Mouse (Mus musculus) MEL (cell line): ENCODE data around the gene Gtf2i. TPM values are rescaled to one million over a fixed set of nuclear protein-coding genes. Genes with fewer than 3 reads are reported as not detected.

Experiments used
- DNase-seq: peaks from one replicate; pipeline ENCODE4 v3.0.0; 2011; ENCODE audit warnings: low read depth, low spot score
- H3K27ac ChIP-seq: 2 replicates; pipeline ENCODE4 v1.5.1; 2012; ENCODE audit warnings: low read depth, mild to moderate bottlenecking, control low read depth, low read length, moderate library complexity; ENCODE audit not compliant: control insufficient read depth
- H3K27me3 ChIP-seq, 2 experiments: fragments of 150-350 bp in 1 of 2; sonication (generic) in 1 of 2; 2 replicates each; pipeline ENCODE4 v1.6.1; 2012; ENCODE audit warnings: low read length in 2 of 2, mild to moderate bottlenecking in 2 of 2, improper control_type of control experiment in 1 of 2, moderate library complexity in 1 of 2; ENCODE audit not compliant: insufficient read depth in 2 of 2, control insufficient read depth in 1 of 2
- H3K36me3 ChIP-seq, 2 experiments: 2 replicates each; pipeline ENCODE4 v1.6.1; 2012 to 2014; ENCODE audit warnings: low read length in 2 of 2, improper control_type of control experiment in 1 of 2, inconsistent platforms in 1 of 2, mild to moderate bottlenecking in 1 of 2; ENCODE audit not compliant: insufficient read depth in 2 of 2, control insufficient read depth in 1 of 2
- H3K4me1 ChIP-seq, 2 experiments: fragments of 150-350 bp in 1 of 2; sonication (generic) in 1 of 2; 2 replicates each; pipeline ENCODE4 v1.6.1; 2012; ENCODE audit warnings: low read length in 2 of 2, improper control_type of control experiment in 1 of 2, mild to moderate bottlenecking in 1 of 2; ENCODE audit not compliant: insufficient read depth in 2 of 2, control insufficient read depth in 1 of 2
- H3K4me3 ChIP-seq, 2 experiments: fragments of 150-350 bp in 1 of 2; sonication (generic) in 1 of 2; 2 replicates each; pipeline ENCODE4 v1.5.1; 2012; ENCODE audit warnings: low read depth in 2 of 2, low read length in 2 of 2, mild to moderate bottlenecking in 2 of 2, moderate library complexity in 2 of 2, control low read depth in 1 of 2, improper control_type of control experiment in 1 of 2; ENCODE audit not compliant: control insufficient read depth in 1 of 2, insufficient read depth in 1 of 2
- H3K79me2 ChIP-seq: 2 replicates; pipeline ENCODE4 v1.6.1; 2012; ENCODE audit warnings: mild to moderate bottlenecking, low read length, moderate library complexity; ENCODE audit not compliant: control insufficient read depth, poor library complexity, insufficient read depth
- H3K9ac ChIP-seq: 2 replicates; pipeline ENCODE4 v1.6.1; 2012; ENCODE audit warnings: low read depth, mild to moderate bottlenecking, control low read depth, low read length, moderate library complexity; ENCODE audit not compliant: control insufficient read depth, poor library complexity, severe bottlenecking
- H3K9me3 ChIP-seq: fragments of 150-350 bp; sonication (generic); replicated peaks from 2 replicates; pipeline ENCODE4 v1.6.1; 2012; ENCODE audit warnings: mild to moderate bottlenecking, low read length, improper control_type of control experiment, moderate library complexity; ENCODE audit not compliant: insufficient read depth
- EP300 ChIP-seq, 2 experiments: IDR thresholded peaks; 2 replicates each; pipeline ENCODE4 v1.6.1; 2011; ENCODE audit warnings: improper control_type of control experiment in 2 of 2, low read length in 2 of 2, low read depth in 1 of 2, mild to moderate bottlenecking in 1 of 2
- ETS1 ChIP-seq: IDR thresholded peaks from 2 replicates; pipeline ENCODE4 v1.6.1; 2012; ENCODE audit warnings: low read depth, mild to moderate bottlenecking, inconsistent platforms, low read length, improper control_type of control experiment, moderate library complexity
- GATA1 ChIP-seq: IDR thresholded peaks from 2 replicates; pipeline ENCODE4 v1.6.1; 2011; ENCODE audit warnings: low read depth, low read length, improper control_type of control experiment
- HCFC1 ChIP-seq: IDR thresholded peaks from 2 replicates; pipeline ENCODE4 v1.6.1; 2012; ENCODE audit warnings: low read depth, mild to moderate bottlenecking, inconsistent platforms, low read length, improper control_type of control experiment, moderate library complexity
- JUND ChIP-seq: IDR thresholded peaks from 2 replicates; pipeline ENCODE4 v1.6.1; 2011; ENCODE audit warnings: low read depth, mild to moderate bottlenecking, improper control_type of control experiment, low read length
- MEF2A ChIP-seq: IDR thresholded peaks from 2 replicates; pipeline ENCODE4 v1.6.1; 2014; ENCODE audit warnings: low read depth, mild to moderate bottlenecking, inconsistent platforms, low read length, improper control_type of control experiment; ENCODE audit not compliant: poor library complexity, insufficient replicate concordance, severe bottlenecking; ENCODE audit errors: extremely low read depth
- MXI1 ChIP-seq: IDR thresholded peaks from 2 replicates; pipeline ENCODE4 v1.6.1; 2011; ENCODE audit warnings: mild to moderate bottlenecking, low read depth, low read length, improper control_type of control experiment
- MYC ChIP-seq: IDR thresholded peaks from 2 replicates; pipeline ENCODE4 v1.6.1; 2011; ENCODE audit warnings: low read depth, mild to moderate bottlenecking, low read length, improper control_type of control experiment, moderate library complexity
- NELFE ChIP-seq: IDR thresholded peaks from 2 replicates; pipeline ENCODE4 v1.6.1; 2011; ENCODE audit warnings: low read depth, low read length, improper control_type of control experiment
- NRF1 ChIP-seq: IDR thresholded peaks from 2 replicates; pipeline ENCODE4 v1.6.1; 2014; ENCODE audit warnings: low read depth, mild to moderate bottlenecking, inconsistent platforms, low read length, improper control_type of control experiment, moderate library complexity; ENCODE audit not compliant: poor library complexity, insufficient read depth, severe bottlenecking
- POLR2AphosphoS2 ChIP-seq: IDR thresholded peaks from 2 replicates; pipeline ENCODE4 v1.6.1; 2011; ENCODE audit warnings: low read length, improper control_type of control experiment
- RAD21 ChIP-seq: IDR thresholded peaks from 2 replicates; pipeline ENCODE4 v1.6.1; 2011; ENCODE audit warnings: mild to moderate bottlenecking, low read depth, low read length, improper control_type of control experiment
- TBP ChIP-seq: IDR thresholded peaks from 2 replicates; pipeline ENCODE4 v1.8.0; 2011; ENCODE audit warnings: low read depth, low read length, improper control_type of control experiment
- TCF12 ChIP-seq: IDR thresholded peaks from 2 replicates; pipeline ENCODE4 v1.6.1; 2014; ENCODE audit warnings: low read depth, mild to moderate bottlenecking, inconsistent platforms, low read length, improper control_type of control experiment, moderate library complexity
- USF1 ChIP-seq: IDR thresholded peaks from 2 replicates; pipeline ENCODE4 v1.6.1; 2014; ENCODE audit warnings: low read depth, mild to moderate bottlenecking, inconsistent platforms, low read length, improper control_type of control experiment, moderate library complexity
- USF2 ChIP-seq, 2 experiments: IDR thresholded peaks; 2 replicates each; pipeline ENCODE4 v1.6.1; 2011 to 2012; ENCODE audit warnings: improper control_type of control experiment in 2 of 2, low read length in 2 of 2, borderline replicate concordance in 1 of 2, inconsistent platforms in 1 of 2, low read depth in 1 of 2, mild to moderate bottlenecking in 1 of 2; ENCODE audit not compliant: insufficient read depth in 1 of 2
- ZNF384 ChIP-seq: IDR thresholded peaks from 2 replicates; pipeline ENCODE4 v1.6.1; 2012; ENCODE audit warnings: low read depth, mild to moderate bottlenecking, inconsistent platforms, low read length, improper control_type of control experiment
- polyA plus RNA-seq, 2 experiments: library from polyadenylated mRNA; stranded (reverse) in 1 of 2; unstranded in 1 of 2; fragments of >175 nt in 1 of 2; fragments of >200 nt in 1 of 2; gene quantifications; 2 replicates each; pipeline versions ENCODE4 v1.2.1 to v1.2.4; 2012; ENCODE audit warnings: low replicate concordance in 2 of 2, low read depth in 1 of 2; ENCODE audit not compliant: insufficient read length in 2 of 2, insufficient read depth in 1 of 2, missing spikeins in 1 of 2
- total RNA-seq: library from RNA; depleted of rRNA; stranded (reverse); fragments of 300-350 nt; gene quantifications from 2 replicates; pipeline ENCODE4 v1.2.3, GENCODE M21; 2012

The Gtf2i gene
- total and polyA plus RNA-seq, 3 experiments = 46.7 to 151 (median 128) TPM

- no peak overlapping the region for H3K4me3 ChIP-seq
- no peak overlapping the region for H3K9ac ChIP-seq
- no peaks in the 10 kb centered on the region for H3K9me3 ChIP-seq
- no peak for DNase-seq
- peaks cover 0 to 19% of the 10 kb centered on the region in 2 experiments; a peak in 2 of 4 replicates for H3K36me3 ChIP-seq
- no peak overlapping the region for H3K27ac ChIP-seq
- H3K27me3 ChIP-seq = no peaks in the 10 kb centered on the region
- H3K79me2 ChIP-seq = no peaks in the 10 kb centered on the region
- TF ChIP-seq ETS1 = no peak
- TF ChIP-seq MEF2A = no peak
- no peak for TF ChIP-seq JUND
- TF ChIP-seq POLR2AphosphoS2 = no peak
- TF ChIP-seq GATA1 = no peak
- TF ChIP-seq USF2 (IDR thresholded peaks at IDR 0.05; ENCODE audit: borderline replicate concordance in 1 of 2, insufficient read depth in 1 of 2, low read depth in 1 of 2, low read length in 2 of 2) = no peak
- H3K4me1 ChIP-seq = no peaks in the 10 kb centered on the region
Observed at GRCm38 (mm10) chr5:134249245-134249649, 65.3 kb downstream of the Gtf2i start.

GRCm38 (mm10) chr5:134248608-134249244 lies 65.8 kb downstream of the Gtf2i start:
- no peak overlapping the region for H3K27ac ChIP-seq
- no peak for DNase-seq
- H3K36me3 ChIP-seq = peaks cover 0 to 22% of the 10 kb centered on the region in 2 experiments; a peak in 2 of 4 replicates
- no peak overlapping the region for H3K4me3 ChIP-seq
- no peaks in the 10 kb centered on the region for H3K4me1 ChIP-seq
- no peak overlapping the region for H3K9ac ChIP-seq
- H3K79me2 ChIP-seq = no peaks in the 10 kb centered on the region
- H3K9me3 ChIP-seq = no peaks in the 10 kb centered on the region
- H3K27me3 ChIP-seq = no peaks in the 10 kb centered on the region
- TF ChIP-seq TBP (no peak), NELFE (no peak), USF1 (no peak), EP300 (IDR thresholded peaks at IDR 0.05; ENCODE audit: low read depth in 1 of 2, low read length in 2 of 2) (no peak), RAD21 (no peak), NRF1 (no peak)

GRCm38 (mm10) chr5:134246146-134246545 lies 68.4 kb downstream of the Gtf2i start:
- no peaks in the 10 kb centered on the region for H3K79me2 ChIP-seq

More at GRCm38 (mm10) chr5:134246146-134246545, 68.4 kb downstream of the Gtf2i start:
- TF ChIP-seq MYC (no peak), HCFC1 (no peak), TCF12 (no peak), ZNF384 (no peak), MXI1 (no peak)
- H3K9ac ChIP-seq = no peak overlapping the region
- no peak overlapping the region for H3K27ac ChIP-seq
- no peaks in the 10 kb centered on the region for H3K27me3 ChIP-seq
- no peaks in the 10 kb centered on the region for H3K9me3 ChIP-seq
- H3K4me3 ChIP-seq = no peak overlapping the region
- DNase-seq = no peak
- peaks cover 0 to 20% of the 10 kb centered on the region in 2 experiments; a peak in 2 of 4 replicates for H3K36me3 ChIP-seq
- no peaks in the 10 kb centered on the region for H3K4me1 ChIP-seq
